Mouse (Mus musculus): ENCODE data around the gene Syndig1l.

The Syndig1l gene

DNA sequence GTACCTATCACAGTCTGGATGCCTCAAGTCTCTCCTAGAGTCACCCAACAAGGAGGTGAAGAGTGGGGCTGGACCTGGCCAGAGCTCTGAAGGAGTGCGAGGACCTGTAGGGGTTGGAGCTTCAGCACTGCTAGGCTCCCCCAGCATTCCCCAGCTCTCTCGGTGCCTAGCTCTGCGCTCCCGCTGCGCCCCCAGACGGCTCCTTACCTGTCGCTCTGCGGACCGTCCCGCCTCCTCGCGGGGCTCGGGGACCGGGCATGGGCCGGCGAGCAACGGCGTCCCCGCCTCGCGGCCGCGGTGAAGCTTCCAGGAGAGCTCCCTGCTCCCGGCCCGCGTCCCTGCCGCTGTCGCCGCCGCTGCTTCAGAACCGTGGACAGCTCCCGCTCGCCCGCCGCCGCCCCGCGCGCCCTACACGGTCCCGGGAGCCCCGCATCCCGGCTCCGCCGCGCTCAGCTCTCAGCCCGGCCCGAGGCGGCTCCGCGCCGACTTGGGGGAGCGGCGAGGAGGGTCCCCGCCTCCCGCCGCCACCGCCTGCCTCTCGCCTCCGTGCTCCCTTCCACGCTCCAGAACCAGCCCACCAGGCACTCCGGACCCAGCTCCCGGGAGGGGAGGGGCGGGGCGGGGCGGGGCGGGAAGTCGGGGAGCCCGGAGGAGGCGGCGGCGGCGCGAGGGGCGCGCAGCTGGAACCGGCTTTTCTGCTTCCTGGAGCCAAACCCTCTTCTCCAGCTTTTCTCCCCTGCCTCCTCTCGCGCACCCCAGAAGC lies at the start of gene Syndig1l:
Gene Syndig1l, minus strand, starts transcription at position 513 of the 763 bp plus-strand sequence.
- peak; percentile 75 for DNase-seq

DNA sequence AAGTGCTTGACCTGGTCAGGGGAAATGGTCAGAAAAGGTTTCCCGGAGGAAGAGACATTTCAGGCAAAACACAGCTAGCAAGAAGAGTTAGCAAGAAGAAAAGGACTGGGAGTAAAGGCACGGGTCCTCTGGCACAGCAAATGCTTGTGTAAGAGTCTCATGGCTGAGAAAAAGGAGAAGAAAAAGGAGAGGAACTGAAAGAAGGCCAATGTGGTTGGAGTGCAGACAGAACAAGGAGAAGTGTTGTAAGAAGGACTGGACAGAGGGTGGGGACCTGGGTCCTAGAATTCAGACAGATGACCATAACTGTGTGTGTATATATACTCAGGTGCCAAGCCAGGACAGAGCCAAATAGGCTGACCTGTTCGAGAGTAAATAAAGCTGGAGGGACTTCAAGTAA lies 49.5 kb upstream of the Syndig1l start:
- DNase-seq: no peak

DNA sequence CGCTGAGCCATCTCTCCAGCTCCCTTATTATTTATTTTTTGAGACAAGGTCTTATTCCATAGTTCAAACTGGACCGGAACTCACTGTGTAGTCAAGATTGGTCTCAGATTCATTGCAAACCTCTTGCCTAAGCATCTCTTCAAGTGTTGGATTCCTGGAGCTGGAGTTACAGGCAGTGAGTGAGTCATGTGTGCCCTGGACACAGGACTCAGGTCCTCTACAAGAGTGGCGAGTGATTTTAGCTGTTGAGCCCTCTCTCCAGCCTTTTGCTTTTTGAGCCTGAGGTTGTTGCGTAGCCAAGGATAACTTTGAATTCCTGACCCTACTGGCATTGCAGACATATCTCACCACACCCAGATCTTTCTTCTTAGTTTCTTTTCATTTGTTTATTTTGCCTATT lies 47.1 kb upstream of the Syndig1l start:
- no peak for DNase-seq

- no peak for DNase-seq
Observed at GRCm38 (mm10) chr12:84743496-84743895, 44.9 kb upstream of the Syndig1l start.

DNA sequence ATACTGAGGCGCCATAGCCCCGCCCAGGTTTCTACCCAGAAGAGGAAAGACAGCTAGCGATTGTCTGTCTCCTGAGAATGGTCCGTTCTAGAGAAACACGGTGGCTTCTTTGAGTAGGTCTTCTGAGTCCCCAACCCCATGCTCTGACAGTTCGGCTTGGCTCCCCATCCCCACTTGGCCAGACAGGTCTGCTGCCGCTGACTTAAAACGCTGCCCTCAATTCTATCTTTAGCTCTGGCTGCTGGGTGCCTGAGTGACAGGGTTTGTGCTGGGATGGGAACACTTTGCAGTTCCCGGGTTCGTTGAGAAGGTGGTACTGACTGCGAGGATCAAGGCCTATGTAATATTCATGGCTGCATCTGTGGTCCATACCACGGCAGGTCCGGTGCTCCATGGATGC lies 34.7 kb upstream of the Syndig1l start:
- DNase-seq: no peak

DNA sequence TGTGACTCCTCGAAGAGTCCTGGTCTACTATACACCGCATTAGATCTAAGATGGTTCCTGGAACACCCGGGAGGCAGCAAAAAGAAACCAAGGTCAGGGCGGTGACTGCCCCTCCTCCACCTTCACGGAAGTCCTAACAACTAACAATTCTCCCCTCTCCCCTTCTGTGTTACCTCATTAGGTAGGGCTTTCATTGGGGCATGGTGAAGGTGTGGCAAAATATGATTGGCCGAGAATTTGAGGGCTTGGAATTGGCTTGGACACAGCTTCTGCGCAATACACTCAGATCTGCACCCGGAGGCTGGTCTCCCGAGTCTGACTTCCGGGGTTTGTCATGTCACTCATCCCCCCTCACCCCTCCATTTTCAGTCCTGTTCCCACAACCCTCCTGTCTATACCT lies 29.8 kb upstream of the Syndig1l start:
- no peak for DNase-seq

- DNase-seq: no peak
Observed at GRCm38 (mm10) chr12:84727434-84727833, 28.8 kb upstream of the Syndig1l start.

DNA sequence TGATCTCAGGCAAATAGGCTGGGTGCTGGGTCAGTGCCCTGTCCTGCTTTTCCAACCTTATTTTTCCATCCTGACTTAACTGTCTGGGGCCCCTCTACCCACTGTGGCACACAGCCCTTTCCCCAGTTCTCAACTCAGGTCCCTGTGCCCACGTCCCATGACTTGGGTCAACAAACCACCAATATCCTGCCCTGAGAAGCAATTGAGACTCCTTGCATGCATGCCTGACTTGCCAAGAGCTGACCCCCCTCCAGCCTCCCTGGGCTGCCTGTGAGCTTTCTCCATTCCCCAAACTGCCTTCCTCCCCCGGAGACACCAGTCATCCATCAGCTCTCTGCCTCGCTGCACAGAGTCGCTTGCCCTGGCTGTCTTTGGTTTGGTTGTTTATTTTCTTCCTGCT lies 28.4 kb upstream of the Syndig1l start:
- no peak for DNase-seq

- no peak for DNase-seq
Observed at GRCm38 (mm10) chr12:84726391-84726790, 27.8 kb upstream of the Syndig1l start.

DNA sequence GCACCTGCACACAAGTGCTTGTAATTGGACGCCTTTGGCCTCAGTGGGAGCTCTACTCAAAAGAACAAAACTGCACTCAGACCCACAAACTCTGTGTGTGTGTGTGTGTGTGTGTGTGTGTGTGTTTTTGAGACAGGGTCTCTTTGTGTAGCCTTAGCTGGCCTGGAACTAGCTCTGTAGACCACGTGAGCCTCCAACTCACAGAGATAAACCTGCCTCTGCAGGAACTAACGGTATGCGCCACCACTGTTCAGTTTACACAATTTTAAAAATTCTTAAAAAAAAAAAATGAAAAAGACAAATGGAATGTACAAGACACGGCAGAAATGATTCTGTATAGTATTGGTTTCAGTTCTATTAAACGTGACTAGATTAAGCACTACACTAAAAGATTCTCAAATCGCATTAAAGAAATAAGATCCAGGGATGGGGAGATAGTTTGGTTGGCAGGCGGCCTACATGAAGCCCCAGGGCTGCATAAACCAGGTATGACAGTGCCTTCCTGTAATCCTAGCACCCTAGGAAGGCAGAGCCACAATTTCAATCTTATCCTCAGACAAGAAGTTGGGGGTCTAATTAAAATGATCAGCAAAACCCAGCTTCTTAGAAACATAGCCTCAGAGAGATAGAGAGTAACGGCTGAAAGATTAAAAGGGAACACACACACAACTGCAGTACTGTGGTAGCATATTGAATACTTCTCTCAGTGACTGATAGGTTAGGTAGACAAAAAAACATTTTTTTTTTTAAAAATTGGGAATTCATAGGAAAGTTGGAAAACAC lies 20.0 kb upstream of the Syndig1l start:
- DNase-seq: no peak

GRCm38 (mm10) chr12:84714578-84714977 lies 15.9 kb upstream of the Syndig1l start:
- DNase-seq: no peak

- no peak for DNase-seq
Observed at GRCm38 (mm10) chr12:84709842-84710439, 11.3 kb upstream of the Syndig1l start.

DNA sequence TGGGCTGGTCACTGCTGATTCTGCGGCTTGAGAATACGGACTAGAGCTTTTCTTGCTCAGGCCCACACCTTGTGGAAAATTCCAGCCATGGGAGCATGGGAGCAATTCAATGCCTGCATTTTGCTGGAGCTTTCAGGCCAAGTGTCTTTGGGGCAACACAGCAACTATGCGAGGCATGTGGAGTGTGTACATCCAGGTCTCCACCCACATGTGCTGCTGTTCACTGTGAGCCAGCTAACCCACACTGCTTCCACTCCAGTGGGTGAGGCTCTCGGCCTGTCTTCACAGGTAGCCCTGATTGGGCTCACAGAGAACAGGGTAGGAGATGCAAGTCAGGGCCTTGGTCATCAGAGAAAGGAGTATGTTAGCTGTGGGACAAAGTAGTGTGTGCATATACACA lies 9.2 kb upstream of the Syndig1l start:
- no peak for DNase-seq

- no peak for DNase-seq
Observed at GRCm38 (mm10) chr12:84706886-84707285, 8.3 kb upstream of the Syndig1l start.

GRCm38 (mm10) chr12:84702586-84702985 lies 4.0 kb upstream of the Syndig1l start:
- DNase-seq: no peak

DNA sequence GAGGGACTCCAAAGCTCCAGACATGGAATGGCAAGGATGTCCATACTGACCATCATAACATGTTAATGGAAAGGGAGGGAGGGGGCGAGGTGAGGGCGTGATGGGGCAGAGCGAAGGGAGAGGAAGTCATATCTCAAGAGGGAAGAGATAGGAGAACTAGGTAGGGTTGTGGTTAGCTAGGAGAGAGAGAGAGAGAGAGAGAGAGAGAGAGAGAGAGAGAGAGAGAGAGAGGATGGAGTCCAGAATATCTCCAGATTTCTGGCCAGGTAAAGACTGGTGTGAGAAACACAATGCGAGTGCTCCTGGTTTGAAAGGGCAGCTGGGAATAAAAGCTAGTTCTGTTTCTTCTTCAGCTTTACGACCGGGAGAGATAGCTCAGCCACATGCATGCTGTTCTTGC lies 6.5 kb downstream of the Syndig1l start:
- DNase-seq: no peak

DNA sequence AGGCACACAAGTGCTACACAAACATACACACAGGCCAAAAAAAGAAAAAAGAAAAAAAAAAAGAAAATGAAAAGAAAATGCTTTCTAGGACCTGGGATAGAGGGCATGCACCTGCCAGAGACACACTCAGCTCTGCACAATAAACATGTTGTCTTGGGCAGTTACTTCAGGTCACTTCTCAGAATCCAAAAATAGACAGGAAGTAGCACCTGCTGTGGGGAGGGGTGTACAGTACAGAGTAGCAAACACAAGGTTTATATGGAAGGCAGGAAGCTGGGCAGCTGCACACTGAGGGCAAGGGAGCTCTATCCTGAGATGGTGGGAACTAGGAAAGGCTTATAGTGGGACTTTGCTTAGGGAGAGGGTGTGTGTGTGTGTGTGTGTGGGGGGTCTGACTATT lies 7.3 kb downstream of the Syndig1l start:
- no peak for DNase-seq

- no peak for DNase-seq
Observed at GRCm38 (mm10) chr12:84689051-84689450, 9.6 kb downstream of the Syndig1l start.

DNA sequence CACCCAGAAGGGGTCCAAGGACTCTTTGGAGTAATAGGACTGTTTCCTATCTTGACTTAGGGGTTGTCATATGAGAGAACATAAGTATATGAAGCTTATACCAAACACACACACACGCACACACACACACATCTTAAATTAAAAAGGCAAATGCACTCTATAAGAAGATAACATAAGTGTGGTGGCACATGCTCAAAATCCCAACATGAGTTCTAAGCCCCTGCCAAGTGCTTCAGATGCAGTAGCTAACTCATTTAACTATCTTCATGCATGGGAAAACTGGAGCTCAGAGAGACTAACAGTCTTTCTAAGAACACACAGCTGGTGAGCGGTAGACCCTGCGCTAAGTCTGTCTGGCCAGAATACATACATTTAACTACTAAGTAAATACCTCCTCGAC lies 11.1 kb downstream of the Syndig1l start:
- DNase-seq: no peak

DNA sequence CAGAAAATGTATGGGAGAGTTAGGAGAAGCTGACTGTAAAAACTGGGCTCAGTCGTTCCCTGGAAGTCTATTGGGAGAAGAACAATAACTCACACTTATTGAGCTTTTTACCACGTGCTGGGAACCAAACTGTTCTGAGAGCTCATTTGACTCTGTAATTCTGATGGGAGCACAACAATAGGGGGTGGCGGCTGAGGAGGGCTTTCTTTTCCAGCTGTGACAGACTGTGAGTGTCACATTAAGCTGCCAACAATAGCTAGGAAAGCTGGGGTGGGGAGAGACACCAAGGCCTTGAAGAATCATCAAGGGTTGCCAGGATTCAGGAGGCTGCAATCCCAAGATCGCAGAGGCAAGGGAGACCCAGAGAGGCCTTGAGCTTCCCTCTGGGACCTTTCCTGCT lies 12.5 kb downstream of the Syndig1l start:
- no peak for DNase-seq

- DNase-seq: no peak
Observed at GRCm38 (mm10) chr12:84684569-84684968, 14.1 kb downstream of the Syndig1l start.

DNA sequence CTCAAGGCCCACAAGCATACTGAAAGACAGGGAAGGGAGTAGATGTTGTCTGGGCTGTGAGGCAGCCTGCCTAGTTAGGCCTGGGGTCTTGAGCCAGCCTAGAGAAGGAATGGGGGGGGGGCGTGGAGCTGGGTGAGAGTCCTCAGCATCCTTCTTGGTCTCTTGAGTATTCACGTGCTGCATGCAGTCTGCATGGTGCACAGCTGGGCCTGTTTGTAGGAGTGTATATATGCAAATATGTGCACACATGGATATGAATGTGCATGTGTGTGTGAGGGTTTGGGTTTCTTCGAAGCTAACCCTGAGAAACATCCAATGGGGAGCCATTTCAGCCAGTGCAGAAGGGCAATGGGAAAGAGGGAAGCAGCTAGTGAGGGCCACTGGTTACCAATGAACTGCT lies 22.6 kb downstream of the Syndig1l start:
- DNase-seq: no peak

GRCm38 (mm10) chr12:84674666-84675526 lies 23.7 kb downstream of the Syndig1l start:
- DNase-seq: no peak

Data from kidney, adult 18-20 months (tissue).